Mouse (Mus musculus): ENCODE measurements around the gene Slc22a23.

Gene Slc22a23

DNA sequence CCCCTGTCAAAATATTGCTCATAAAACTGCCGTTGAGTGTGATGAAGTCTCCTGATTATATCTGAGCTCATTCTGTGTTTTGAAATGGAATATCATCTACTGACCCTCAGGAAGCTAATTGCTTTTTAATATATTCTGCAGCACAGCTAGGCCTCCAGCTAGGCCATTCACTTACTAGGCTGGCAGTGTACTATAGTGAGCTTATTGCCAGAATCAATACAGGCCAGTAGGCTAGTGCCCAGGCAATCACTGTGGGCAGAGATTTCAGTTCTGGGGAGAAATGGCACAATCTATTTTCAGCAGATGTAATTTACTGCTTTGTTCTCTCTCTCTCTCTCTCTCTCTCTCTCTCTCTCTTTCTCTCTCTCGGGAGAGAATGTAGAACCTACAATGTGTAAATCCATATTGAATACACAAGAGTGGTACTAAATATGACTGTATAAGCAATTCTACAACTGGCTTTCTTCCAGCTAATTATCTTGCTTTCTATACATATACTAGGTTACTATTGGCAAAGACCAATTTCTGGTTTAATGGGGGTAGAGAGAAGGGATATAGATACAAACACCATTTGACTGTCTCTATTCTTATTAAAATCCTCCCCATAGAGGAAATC, 75.5 kb downstream of the Slc22a23 start:
- DNase-seq (ENCODE audit: low spot score in 2 of 2), result no peak

DNA sequence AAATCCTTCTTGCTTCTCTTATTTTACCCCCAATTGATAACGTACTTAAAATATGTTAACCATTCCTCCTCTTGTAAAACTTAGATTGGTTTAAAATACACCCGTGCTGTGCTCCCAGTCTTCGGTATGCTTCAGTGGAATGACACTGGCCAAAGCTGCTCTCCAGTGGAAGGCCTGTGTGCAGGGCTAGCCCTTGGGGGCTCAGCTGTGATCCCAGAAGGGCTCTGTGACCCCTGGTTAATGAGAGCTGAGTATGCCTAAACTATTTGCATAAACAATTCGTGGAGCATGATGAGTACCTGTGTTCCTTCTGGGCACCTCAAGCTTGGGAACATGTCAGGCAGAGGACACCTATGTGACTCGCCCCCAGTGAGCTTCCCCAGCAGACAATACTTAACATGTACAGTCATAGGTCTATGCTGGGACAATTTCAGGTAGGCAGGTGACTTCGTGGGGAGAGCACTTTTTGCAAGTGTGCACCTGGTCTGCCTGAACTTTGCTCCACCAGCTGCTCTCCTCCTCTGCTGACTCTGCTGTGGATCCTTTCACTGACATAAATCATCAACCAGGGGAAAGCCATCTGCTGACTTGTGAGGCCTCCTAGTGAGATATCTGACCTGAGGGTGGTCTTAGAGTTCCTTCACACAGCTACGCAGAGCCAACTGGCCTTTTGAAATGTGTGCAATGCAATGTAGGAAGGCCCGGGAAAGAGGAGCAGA, 77.9 kb downstream of the Slc22a23 start:
- no peak for DNase-seq (ENCODE audit: low spot score in 2 of 2)

DNA sequence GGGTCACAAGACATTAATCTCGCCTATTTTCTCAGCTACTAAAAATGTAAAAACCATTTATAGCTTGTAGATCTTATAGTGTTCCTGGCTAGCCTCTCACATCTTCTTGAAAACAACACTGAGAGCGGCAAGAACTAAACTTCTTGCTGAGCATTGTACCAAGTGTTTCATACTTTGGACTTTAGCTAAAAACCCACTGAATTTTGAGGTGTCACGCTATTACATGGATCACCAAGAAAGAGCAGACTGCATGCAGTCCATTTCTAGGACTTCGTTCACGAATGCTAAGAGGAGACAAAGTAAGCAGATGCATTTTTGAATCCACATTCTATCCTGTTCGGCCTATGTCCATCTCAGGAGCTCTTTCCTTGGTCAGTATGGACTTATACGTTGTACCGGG, 78.9 kb downstream of the Slc22a23 start:
- DNase-seq (ENCODE audit: low spot score in 2 of 2), result no peak

DNA sequence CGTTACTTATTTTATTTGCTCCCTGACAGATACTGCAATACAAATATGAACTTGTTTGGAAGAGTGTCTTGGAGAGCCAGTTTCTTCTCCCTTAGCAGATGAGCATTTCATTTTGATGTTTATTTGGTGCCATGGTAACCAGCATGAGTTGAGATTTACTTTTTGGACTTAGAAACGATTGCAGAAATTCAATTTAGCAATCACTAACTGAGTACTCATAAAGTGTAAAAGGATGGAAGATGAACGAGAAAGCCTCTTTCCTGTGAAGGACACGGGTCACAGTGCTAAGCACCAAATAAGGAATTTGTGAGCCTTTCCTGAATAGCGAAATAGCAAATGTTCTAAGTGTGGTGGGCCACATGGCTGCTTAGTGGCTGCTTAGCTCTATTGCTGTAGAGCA, 79.4 kb downstream of the Slc22a23 start:
- no peak for DNase-seq (ENCODE audit: low spot score in 2 of 2)

DNA sequence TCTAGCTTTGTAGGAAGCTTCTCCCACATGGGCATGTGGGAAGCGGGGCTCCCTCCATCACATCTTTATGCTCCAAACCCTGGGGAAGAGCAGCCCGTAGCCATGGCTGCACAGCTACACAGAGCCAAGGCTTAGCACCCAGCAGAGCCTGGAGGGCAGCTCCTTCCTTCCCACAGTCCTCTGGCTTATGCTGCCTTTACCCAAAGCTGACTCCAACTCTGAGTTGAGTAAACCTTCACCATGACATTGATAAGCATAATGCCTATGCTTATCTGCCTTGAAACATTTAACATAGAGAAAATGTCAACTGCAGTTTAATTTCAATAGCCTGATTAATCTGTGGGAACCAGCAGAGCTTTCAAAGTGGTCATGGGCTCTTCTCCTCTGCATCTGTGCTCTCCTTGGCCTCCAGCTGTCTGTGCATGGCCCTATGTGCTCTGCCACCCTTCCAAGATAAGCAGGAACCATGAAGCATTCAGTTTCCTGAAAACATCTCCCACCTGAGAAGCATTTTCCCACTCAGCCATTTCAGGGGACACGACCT, 79.9 kb downstream of the Slc22a23 start:
- no peak for DNase-seq (ENCODE audit: low spot score in 2 of 2)

DNA sequence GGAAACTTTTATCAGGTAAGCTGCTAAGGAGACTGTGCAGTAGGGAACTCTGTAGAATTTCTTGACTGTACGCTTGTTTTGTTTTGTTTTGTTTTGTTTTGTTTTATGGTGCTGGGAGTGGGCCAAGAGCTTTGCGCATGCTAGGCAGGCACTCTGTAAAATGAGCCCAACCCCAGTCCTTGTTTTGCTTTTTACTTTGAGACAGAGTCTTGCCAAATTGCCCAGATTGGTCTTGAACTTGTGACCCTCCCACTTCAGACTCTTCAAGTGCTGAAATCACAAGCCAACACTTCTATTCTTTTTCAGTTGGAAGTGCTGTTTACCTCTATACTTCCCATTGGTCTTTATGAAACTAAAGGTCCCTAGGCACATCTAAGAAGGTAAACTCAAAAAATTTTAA, 80.5 kb downstream of the Slc22a23 start:
- no peak for DNase-seq (ENCODE audit: low spot score in 2 of 2)

DNA sequence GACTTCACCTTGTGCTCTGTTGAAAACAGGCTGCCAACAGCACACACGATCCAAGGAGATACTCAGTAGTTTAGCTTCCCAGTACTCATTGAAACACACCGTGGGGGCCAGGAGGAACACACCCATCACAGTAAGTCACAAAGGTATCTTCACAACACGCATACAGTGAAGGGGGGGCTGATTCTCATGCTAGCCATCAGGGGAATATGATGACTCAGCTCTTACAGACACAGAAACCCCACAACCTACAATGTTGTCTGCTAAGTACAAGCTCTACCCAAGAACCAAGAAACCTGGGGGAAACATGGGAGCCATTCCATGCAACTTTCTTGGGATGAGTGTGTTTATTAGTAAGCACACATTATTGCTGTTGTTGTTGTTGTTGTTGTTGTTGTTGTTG, 86.2 kb downstream of the Slc22a23 start:
- no peak for DNase-seq (ENCODE audit: low spot score in 2 of 2)

DNA sequence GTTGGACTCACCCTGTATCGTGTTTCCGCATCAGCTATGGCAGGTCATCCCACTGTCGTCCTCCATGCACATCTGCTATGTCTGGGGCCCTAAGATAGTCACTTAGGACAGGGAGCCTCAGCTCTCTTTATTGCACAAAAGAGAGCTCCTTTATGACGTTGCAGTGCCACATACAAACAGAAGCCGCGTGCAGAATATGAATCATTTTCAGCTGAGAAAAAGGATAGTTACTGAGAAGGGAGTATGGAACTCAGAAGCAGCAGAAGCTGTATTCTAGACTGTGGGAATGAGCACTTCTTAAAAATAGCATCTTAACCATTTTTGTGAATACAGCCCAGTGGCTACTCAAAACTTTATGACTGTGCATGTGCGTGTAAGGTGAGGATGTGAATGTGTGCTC, 87.8 kb downstream of the Slc22a23 start:
- no peak for DNase-seq (ENCODE audit: low spot score in 2 of 2)

DNA sequence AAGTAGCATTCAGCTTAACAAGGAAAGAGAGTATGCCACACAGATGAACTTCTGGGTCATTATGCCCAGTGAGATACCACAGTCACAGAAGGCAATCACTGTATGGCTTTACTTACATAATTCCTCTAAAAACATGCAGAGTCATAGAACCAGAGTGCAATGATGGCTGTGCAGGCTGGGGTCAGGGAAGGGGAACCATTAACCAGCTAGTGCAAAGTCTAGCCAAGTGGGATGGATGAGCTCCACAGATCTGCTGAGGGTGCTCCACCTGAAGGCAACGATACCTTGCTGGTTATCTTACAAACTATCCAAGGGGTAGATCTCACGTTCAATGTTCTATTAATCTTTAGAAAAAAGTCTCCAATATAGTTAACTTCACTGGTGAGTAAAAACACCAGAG, 88.3 kb downstream of the Slc22a23 start:
- DNase-seq (ENCODE audit: low spot score in 2 of 2), result no peak

DNA sequence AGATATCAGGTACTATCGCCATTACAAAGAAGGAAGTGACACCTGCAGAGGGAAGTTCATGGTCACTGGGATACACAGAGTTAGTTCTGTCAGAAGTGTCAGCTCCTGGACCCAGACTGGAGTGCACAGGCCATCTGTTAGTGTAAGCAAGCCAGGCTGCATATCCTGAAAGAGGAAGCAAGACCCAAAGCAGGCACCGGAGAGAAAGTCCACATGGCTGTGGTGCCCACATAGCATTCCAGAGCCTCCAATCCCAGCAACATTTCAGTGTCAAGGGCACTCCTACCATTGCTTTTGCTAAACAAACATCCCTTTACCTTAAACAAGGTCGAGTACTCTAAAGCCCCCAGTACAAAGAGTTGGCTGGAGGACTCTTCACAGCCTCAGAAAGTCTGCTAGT, 89.7 kb downstream of the Slc22a23 start:
- DNase-seq (ENCODE audit: low spot score in 2 of 2), result no peak

DNA sequence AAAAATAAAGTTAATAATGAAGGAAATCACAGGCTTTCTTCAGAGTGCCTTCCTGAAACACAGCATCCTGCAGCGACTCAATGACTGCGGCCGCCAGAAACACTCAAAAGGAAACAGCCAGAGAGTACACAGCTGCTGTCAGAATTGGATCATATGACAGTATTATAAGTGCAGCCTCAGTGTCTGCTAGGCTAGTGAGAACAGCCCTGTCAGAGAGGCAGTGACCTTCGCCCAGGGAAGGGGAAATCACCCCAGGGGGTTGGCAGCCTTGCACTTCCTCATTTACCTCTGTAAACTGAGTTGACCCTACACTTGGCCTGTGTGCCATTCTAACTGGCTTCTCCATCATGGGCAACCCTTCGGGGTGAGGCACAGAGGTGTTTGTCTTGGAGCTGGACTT, 90.3 kb downstream of the Slc22a23 start:
- no peak for DNase-seq (ENCODE audit: low spot score in 2 of 2)

DNA sequence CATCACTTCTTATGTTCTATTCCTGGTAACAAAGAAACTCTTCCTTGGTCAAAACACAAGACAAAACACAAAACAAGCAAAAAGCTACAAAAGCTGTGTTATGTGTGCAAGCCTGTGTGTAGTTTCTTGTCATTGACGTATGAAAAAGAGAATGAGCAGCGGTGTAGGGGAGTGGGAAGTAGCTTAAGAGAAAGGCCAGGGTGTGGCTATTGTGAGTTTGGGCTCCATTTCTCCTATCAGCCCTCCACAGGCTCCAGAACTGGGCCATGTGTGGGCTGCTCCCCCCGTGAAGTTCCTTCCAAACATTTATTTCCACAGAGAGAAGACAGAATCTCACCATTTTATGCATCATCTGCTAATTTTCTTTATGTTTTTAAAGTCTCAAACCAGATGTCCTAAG, 91.2 kb downstream of the Slc22a23 start:
- no peak for DNase-seq (ENCODE audit: low spot score in 2 of 2)

DNA sequence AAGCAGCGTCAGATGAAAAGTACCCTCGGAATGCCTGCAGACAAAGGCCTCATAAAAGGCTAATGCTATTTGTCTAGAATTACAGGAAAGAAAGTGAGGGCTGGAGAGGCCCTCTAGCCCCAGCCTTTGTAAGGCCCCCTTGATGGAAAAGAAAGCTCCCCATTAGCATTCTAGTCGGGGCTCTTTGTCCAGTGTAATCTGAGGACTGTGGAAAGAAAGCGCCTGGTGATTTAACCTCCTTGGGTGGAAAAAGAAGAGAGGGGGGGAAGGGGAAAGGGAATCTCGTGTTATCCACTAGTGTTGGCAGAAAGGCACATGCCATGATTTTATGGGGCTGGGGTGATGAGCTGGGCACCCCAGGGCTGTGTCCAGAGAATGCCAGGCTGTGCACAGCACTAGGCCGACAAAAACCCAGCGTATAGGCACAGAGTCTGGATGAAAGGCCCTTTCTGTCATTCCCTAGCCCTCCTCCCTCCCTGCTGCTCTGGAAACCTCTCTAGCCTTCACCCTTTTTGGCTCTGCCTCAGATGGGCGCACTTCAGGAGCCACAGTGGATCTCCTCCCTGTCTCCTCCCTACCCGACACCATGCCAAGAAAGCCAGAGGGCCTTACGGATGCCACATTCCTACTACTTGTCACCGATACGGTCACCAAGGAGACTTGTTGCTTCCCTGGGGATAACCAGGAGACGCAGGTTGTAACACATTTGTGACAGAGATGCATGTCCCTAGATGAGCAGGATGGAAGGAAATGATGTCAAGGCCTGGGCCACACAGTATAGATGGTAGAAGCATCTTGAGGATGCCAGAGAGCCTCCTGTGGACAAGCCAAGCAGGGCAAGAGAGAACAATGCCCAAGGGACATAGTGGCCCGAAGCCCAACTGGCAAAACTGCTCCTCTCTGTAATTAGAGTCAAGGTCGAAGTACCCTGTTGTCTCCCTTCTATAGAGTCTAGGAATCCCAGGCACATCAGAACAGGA, 95.8 kb downstream of the Slc22a23 start:
- DNase-seq (ENCODE audit: low spot score in 2 of 2), result peak in 1 of 2 experiments; percentile 37

DNA sequence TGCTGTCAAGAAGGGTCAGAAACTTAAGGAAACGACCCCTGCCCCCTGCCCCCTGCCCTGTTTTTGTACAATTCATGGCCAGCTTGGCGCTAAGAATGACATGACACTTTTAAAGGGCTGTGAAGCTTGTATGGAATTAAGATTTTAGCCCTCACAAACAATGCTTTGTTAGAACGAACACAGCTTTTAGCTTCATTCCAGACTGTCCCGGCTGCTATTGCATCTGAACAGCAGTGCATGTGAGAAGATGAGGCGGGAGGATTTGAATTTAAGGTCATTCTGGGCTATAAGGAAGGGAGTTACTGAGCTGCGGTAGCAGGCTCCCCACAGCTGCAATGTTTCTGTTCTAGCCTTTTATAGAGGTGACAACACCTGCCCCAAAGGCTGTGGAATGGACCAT, 96.9 kb downstream of the Slc22a23 start:
- no peak for DNase-seq (ENCODE audit: low spot score in 2 of 2)

DNA sequence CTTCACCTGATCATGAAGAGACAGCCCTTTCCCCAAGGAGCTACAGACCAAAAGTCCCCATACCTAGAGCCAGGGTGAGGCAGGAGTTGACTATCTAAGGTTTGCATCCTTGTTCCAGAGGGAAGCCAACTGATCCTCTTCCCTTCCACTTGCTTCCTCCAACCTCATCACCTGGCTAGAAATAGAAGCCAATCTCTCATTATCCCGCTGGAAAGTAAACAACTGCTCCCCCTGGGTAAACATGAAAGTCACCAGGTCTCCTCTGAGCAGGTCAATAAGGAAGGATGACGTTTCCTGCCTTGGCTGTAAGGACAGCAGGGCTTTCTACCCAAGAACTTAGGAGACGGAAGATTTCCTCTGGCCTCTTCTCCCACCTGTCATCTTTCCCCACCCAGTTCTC, 98.2 kb downstream of the Slc22a23 start:
- DNase-seq (ENCODE audit: low spot score in 2 of 2), result no peak

DNA sequence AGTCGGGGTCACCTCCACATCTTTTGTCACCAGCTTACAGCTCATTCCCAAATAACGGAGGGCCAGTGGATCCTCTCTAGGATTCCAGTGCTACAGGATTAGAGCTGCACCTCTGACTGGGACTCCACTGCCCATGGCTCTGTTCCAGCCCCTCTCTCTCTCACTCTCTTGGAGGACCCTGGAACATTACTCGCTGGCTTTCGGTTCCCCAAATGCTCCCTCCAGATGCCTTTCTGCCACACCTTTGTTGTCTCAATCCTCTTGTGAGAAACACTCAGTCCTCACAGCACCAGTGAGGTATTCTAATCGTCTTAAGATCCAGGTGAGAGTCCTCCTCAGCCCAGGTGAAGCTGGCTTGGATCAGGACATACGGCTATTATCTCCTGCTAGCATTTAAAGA, 99.8 kb downstream of the Slc22a23 start:
- DNase-seq (ENCODE audit: low spot score in 2 of 2), result no peak

DNA sequence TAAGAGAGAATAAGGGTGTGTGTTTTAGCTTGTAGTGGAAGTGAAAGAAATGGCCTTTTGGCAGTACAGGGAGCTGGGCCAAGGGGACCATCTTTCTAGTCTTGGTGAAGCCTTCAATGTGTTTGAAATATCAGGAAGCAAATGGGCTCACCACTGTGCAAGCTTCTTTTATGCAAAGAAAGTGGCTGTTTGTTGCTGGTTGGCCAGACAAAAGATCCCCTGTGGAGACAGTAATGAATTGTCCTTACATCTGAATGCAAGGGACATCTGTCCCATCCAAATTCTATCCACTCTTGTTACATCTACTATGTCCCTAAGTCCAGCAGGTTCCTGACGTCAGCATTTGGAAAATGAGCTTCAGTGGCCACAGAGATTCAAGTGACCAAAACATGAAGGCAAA, 100.8 kb downstream of the Slc22a23 start:
- no peak for DNase-seq (ENCODE audit: low spot score in 2 of 2)

DNA sequence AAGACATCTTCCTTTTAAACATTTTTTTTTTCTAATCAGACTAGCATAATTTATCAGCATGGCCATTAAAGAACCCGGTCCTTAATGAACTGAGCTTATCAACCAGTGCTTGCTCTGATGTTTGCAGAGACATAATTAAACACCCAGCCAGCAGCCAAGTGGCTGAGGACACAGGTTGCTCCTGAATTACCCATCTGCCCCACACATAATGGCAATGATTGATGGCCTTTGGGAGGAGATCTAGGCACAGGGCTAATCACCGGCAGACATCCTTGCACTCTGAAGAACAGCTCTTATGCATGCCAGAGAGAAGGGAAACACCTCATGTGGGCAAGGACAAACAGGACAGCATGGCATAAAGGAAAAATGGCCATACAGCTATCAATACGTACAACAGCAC, 102.8 kb downstream of the Slc22a23 start:
- no peak for DNase-seq (ENCODE audit: low spot score in 2 of 2)

DNA sequence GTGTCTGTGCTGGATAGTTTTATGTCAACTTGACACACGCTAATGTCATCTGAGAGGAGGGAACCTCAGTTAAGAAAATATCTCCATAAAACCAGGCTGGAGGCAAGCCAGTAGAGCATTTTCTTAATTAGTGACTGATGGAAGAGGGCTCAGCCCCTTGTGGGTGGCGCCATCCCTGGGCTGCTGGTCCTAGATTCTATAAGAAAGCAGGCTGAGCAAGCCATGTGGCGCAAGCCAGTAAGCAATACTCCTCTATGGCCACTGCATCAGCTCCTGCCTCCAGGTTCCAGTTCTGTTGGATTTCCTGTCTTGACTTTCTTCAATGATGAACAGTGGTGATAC, 104.9 kb downstream of the Slc22a23 start:
- DNase-seq (ENCODE audit: low spot score in 2 of 2), result no peak

DNA sequence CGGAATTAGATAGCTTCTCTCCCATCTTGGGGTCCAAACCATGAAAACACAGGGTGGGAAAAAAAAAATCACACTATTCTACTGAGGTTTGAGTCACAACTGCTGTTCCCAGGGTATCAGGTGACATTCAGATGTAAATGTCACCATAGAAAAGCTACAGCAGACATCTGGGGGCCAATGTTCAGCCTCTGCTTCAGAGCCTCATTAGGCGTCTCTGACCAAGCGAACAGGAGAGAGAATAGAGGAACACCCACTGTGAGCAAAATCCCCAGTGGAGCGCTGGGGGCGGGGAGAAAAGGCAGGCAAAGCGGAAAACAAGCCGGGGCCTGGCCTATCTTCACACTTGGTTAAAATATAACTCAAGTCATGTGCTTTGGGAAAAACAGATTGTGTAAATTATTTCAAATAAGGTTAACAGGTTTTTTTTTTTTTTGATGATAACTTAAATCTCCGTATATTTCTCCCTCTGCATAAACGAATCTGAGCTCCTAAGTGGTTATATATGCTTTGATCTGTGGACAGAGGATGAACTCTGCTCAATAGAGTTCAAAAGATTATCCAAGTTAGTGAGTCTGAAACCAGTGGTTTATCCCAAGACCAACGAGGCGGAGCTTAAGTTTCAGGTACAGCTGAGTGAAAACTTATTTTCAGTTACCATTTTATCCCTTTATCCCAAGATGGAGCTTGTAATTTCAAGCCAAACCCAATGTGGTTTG, 105.5 kb downstream of the Slc22a23 start:
- no peak for DNase-seq (ENCODE audit: low spot score in 2 of 2)

DNA sequence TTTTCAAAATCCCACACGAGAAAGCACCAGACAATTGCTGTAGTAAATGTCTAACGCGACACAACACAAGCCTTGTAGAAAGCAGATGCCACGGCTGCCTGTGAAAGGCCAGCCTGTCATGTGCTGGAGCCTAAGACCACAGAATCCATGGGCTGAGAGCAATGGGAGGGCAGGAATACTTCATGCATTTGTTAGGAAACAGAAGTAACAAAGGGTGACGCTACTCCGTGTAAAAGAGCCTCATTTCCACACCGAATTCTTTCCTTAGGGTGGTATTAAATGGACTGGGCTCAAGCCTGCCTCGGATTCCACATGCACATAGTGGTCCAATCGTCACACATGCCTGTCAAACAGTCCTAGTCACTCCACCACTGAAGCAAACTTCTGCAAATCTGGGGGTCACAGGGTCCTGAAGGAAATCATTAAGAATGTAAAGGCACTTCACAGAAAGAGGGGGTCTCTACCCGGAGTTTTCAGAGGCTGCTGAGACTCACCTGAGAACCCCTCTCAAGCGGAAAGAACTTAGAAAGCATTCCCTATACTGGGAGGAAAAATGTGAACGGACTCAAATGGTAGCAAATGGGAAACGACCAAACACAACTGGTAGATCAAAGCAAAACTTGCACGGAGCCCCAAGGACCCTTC, 106.2 kb downstream of the Slc22a23 start:
- no peak for DNase-seq (ENCODE audit: low spot score in 2 of 2)
